Mouse (Mus musculus) midbrain, embryonic 13.5 days (tissue): ENCODE data around the gene Ntpcr. TPM values are rescaled to one million over a fixed set of nuclear protein-coding genes. Genes with fewer than 3 reads are reported as not detected.

Experiments used
- ATAC-seq: fragments of 200-750 bp; cut with Nextera tagmentation; 2 replicates; pipeline ENCODE4 v1.8.0; 2017; ENCODE audit warnings: mild to moderate bottlenecking, moderate TSS enrichment, moderate library complexity
- H3K27ac ChIP-seq: fragments of 300-500 bp; sonication (generic); 2 replicates; pipeline ENCODE4 v1.5.1; 2015; ENCODE audit warnings: inconsistent platforms, mild to moderate bottlenecking, moderate library complexity
- H3K27me3 ChIP-seq: fragments of 300-500 bp; sonication (generic); 2 replicates; pipeline ENCODE4 v1.6.1; 2015; ENCODE audit warnings: mild to moderate bottlenecking, inconsistent platforms
- H3K36me3 ChIP-seq: fragments of 300-500 bp; sonication (generic); 2 replicates; pipeline ENCODE4 v1.6.1; 2015; ENCODE audit warnings: mild to moderate bottlenecking, inconsistent platforms
- H3K4me1 ChIP-seq: fragments of 300-500 bp; sonication (generic); replicated peaks from 2 replicates; pipeline ENCODE4 v1.6.1; 2015; ENCODE audit warnings: inconsistent platforms
- H3K4me2 ChIP-seq: fragments of 300-500 bp; sonication (generic); replicated peaks from 2 replicates; pipeline ENCODE4 v1.6.1; 2015; ENCODE audit warnings: moderate library complexity, mild to moderate bottlenecking, inconsistent platforms
- H3K4me3 ChIP-seq: fragments of 300-500 bp; sonication (generic); replicated peaks from 2 replicates; pipeline ENCODE4 v1.5.1; 2015; ENCODE audit warnings: mild to moderate bottlenecking, inconsistent platforms
- H3K9ac ChIP-seq: fragments of 300-500 bp; sonication (generic); replicated peaks from 2 replicates; pipeline ENCODE4 v1.6.1; 2015; ENCODE audit warnings: mild to moderate bottlenecking, inconsistent platforms
- H3K9me3 ChIP-seq: fragments of 300-500 bp; sonication (generic); 2 replicates; pipeline ENCODE4 v1.6.1; 2016; ENCODE audit warnings: mild to moderate bottlenecking, inconsistent platforms
- WGBS: fragments of 180-500 bp; shearing (Covaris S2); methylation state at CpG from one replicate; pipeline ENCODE4 v1.1.7; 2015; 5-methylcytosine and 5-hydroxymethylcytosine counted together
- polyA plus RNA-seq: library from polyadenylated mRNA; unstranded; fragments of >200 nt; fragmentation: Nextera tagmentation; extraction: Ambion mirVana; gene quantifications from 2 replicates; pipeline ENCODE4 v1.2.1, GENCODE M21; 2015

Ntpcr gene
- polyA plus RNA-seq, 1 experiment from 2014 or later, result 21.9 TPM

DNA sequence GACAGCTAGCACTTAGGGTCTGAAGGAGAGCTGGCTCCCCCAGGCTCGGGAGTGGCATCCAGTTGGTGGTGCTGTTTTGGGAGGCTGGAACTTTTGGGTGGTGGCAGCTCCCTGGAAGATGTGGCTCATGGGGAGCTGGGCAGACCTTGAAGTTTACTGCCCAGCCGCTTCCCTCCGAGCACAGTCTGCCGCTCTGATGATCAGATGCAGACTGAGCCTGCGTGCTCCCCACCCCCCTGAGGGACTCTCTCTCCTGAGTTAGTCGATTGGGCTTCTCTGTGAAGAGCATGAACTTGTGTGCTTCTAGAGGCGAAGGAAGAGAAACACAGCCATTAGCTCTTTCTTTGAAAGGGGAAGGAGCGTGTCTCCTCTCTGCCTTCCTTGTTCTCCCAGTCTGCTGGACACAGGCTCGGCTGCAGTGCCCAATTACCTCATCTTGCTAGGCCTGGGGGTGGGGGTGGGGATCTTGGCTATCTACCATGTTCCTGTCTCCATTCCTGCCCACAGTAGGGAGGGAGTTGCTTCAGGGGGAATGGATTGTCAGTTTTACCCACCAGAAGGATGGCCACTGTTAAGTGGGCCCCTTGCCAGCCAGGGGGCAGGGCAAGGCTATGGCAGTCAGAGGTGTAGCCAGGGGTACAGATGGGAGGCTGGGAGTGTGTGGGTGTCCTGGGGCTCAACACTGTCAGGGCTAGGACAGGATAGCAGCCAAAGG is 26.8 kb downstream of the Ntpcr start:
- H3K27ac ChIP-seq, result 0 out of 2 replicates have a peak overlapping the region, but pooled peaks have one; percentile 48
- peak; percentile 69 for ATAC-seq
- H3K4me3 ChIP-seq, result no peak overlapping the region
- no peaks in the 10 kb centered on the region for H3K27me3 ChIP-seq
- 57% methylated on average over 9 of the region's 9 CpGs for WGBS
- H3K9me3 ChIP-seq, result no peaks in the 10 kb centered on the region
- peaks cover 23% of the 10 kb centered on the region for H3K36me3 ChIP-seq
- no peak overlapping the region for H3K9ac ChIP-seq
- no peak overlapping the region for H3K4me2 ChIP-seq
- H3K4me1 ChIP-seq, result peaks cover 7% of the 10 kb centered on the region; the same call in 1 of the 2 replicates

DNA sequence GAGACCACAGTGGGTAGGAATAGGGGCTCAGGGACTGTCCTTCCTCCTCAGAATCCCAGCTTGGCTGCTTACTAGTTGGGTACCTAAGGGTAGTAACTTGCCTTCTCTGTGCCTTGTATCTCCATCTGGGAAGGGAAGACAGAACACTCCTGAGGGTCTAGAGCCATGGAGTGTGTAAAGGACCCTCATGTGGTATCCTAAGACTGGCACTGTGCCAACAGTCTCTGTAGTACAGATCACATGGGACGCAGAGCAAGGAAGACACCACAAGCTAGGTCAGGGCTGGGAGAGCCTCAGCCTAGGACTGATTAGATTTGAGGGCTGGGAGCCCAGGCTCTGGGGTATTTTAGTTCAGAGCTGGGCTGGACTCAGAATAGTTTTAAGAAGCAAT is 27.3 kb downstream of the Ntpcr start:
- Histone ChIP-seq H3K9me3 (no peaks in the 10 kb centered on the region), H3K27me3 (no peaks in the 10 kb centered on the region), H3K36me3 (peaks cover 22% of the 10 kb centered on the region), H3K9ac (no peak overlapping the region), H3K4me3 (no peak overlapping the region), H3K4me2 (no peak overlapping the region), H3K27ac (no peak overlapping the region), H3K4me1 (peaks cover 7% of the 10 kb centered on the region; the same call in 1 of the 2 replicates)
- ATAC-seq, result 0 out of 2 replicates have a peak, but pooled peaks have one; percentile 20
- 79% methylated on average over 1 of the region's 1 CpGs for WGBS

DNA sequence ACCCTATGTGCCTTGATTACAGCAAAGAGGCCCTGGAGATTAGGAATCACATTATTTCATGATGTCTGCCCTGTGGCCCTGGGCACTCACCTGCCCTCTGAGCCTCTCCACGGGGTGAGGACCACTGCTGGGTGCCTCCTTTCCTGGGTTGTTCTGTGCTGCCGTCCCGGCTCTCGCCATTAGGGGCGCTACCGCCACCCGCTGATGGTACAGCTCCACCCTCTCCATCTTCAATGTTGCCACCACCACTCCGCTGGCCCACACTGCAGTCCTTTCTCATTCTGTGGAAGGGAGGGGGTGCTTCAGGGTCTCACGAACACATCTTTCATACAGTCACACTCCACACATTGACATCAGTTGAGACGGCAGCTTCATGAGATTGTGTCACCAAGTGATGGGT is 29.3 kb downstream of the Ntpcr start:
- Histone ChIP-seq H3K27ac (no peak overlapping the region), H3K9me3 (no peaks in the 10 kb centered on the region), H3K9ac (no peak overlapping the region), H3K27me3 (no peaks in the 10 kb centered on the region), H3K4me1 (peaks cover 7% of the 10 kb centered on the region; the same call in 1 of the 2 replicates), H3K36me3 (peaks cover 18% of the 10 kb centered on the region), H3K4me2 (no peak overlapping the region), H3K4me3 (no peak overlapping the region)
- no peak for ATAC-seq
- WGBS, result 46% methylated on average over 10 of the region's 10 CpGs

- Histone ChIP-seq H3K9me3 (no peaks in the 10 kb centered on the region), H3K36me3 (peaks cover 49% of the 10 kb centered on the region), H3K4me1 (no peaks in the 10 kb centered on the region), H3K9ac (no peak overlapping the region), H3K4me3 (no peak overlapping the region), H3K4me2 (no peak overlapping the region), H3K27ac (no peak overlapping the region), H3K27me3 (no peaks in the 10 kb centered on the region)
- ATAC-seq, result no peak
- WGBS, result 95% methylated on average over 16 of the region's 16 CpGs
These were observed 33.5 kb downstream of the Ntpcr start for GRCm38 (mm10) chr8:125763066-125763786.

- 89% methylated on average over 10 of the region's 10 CpGs for WGBS
- H3K4me3 ChIP-seq, result no peak overlapping the region
These were observed 38.3 kb downstream of the Ntpcr start for GRCm38 (mm10) chr8:125768079-125768478.

DNA sequence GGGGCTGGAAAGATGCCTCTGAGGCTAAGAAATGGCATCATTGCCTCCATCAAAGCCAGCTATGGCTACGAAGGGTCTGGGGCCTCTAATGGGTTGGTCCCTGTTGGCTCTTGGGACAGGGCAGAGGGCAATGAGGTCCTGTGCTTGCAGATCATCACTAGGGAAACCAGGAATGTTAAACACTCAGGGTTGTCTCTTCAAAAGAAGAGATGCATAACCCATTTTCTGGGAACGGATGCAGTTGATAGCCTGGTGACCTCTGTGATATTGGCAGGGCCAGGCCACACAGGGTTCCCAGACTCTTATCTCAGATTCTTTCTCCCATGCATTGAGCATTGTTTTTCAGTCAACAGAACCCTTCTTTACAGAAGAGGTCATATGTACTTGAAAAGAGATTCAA is 42.5 kb downstream of the Ntpcr start:
- Histone ChIP-seq H3K9me3 (no peaks in the 10 kb centered on the region), H3K27me3 (no peaks in the 10 kb centered on the region), H3K9ac (no peak overlapping the region), H3K4me1 (0 out of 2 replicates have a peak, but pooled peaks cover 5% of the 10 kb centered on the region), H3K4me2 (no peak overlapping the region), H3K27ac (no peak overlapping the region), H3K36me3 (peaks cover 34% of the 10 kb centered on the region), H3K4me3 (no peak overlapping the region)
- WGBS, result 71% methylated on average over 2 of the region's 2 CpGs
- no peak for ATAC-seq

More at GRCm38 (mm10) chr8:125768079-125768478, 38.3 kb downstream of the Ntpcr start:
- Histone ChIP-seq H3K9me3 (no peaks in the 10 kb centered on the region), H3K27ac (no peak overlapping the region), H3K9ac (no peak overlapping the region), H3K4me1 (no peaks in the 10 kb centered on the region), H3K36me3 (peaks cover 61% of the 10 kb centered on the region), H3K4me2 (no peak overlapping the region), H3K27me3 (no peaks in the 10 kb centered on the region)
- no peak for ATAC-seq

- 41% methylated on average over 7 of the region's 7 CpGs for WGBS
- no peak for ATAC-seq
These were observed 43.6 kb downstream of the Ntpcr start for GRCm38 (mm10) chr8:125773281-125773803.

DNA sequence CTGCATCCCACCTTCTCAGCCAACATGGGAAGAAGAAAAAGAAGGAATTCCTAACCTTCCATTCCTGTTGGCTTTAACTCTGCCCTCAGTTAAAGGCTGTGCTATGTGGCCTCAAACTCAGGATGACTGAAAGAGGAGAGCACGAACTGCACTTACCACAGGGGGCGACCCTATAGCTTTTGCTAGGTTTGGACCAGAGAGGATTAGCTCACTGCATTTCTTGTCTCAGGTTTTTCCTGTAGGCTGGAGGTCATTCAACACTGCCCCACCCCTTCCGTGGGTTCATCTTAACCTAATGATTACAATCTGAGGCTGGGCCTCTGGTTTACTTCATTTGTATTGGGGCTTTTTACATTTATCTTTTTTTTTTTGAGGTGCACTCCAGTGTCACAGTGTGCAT is 45.3 kb downstream of the Ntpcr start:
- peaks cover 24% of the 10 kb centered on the region for H3K36me3 ChIP-seq
- H3K27me3 ChIP-seq, result no peaks in the 10 kb centered on the region
- no peaks in the 10 kb centered on the region for H3K9me3 ChIP-seq
- H3K9ac ChIP-seq, result no peak overlapping the region
- H3K4me2 ChIP-seq, result no peak overlapping the region
- 0 out of 2 replicates have a peak, but pooled peaks cover 5% of the 10 kb centered on the region for H3K4me1 ChIP-seq
- H3K4me3 ChIP-seq, result no peak overlapping the region
- 61% methylated on average over 3 of the region's 3 CpGs for WGBS
- no peak for ATAC-seq
- no peak overlapping the region for H3K27ac ChIP-seq

More at GRCm38 (mm10) chr8:125773281-125773803, 43.6 kb downstream of the Ntpcr start:
- H3K9me3 ChIP-seq, result no peaks in the 10 kb centered on the region
- H3K4me2 ChIP-seq, result no peak overlapping the region
- no peak overlapping the region for H3K4me3 ChIP-seq
- peaks cover 28% of the 10 kb centered on the region for H3K36me3 ChIP-seq
- H3K27ac ChIP-seq, result no peak overlapping the region
- H3K27me3 ChIP-seq, result no peaks in the 10 kb centered on the region
- H3K9ac ChIP-seq, result no peak overlapping the region
- 0 out of 2 replicates have a peak, but pooled peaks cover 5% of the 10 kb centered on the region for H3K4me1 ChIP-seq

- H3K36me3 ChIP-seq, result peaks cover 16% of the 10 kb centered on the region
- no peak for ATAC-seq
- H3K4me3 ChIP-seq, result no peak overlapping the region
- H3K9ac ChIP-seq, result no peak overlapping the region
- 0 out of 2 replicates have a peak, but pooled peaks cover 5% of the 10 kb centered on the region for H3K4me1 ChIP-seq
- H3K27me3 ChIP-seq, result no peaks in the 10 kb centered on the region
- no peak overlapping the region for H3K4me2 ChIP-seq
- WGBS, result 92% methylated on average over 3 of the region's 3 CpGs
- H3K9me3 ChIP-seq, result no peaks in the 10 kb centered on the region
- no peak overlapping the region for H3K27ac ChIP-seq
These were observed 46.6 kb downstream of the Ntpcr start for GRCm38 (mm10) chr8:125776314-125776713.

DNA sequence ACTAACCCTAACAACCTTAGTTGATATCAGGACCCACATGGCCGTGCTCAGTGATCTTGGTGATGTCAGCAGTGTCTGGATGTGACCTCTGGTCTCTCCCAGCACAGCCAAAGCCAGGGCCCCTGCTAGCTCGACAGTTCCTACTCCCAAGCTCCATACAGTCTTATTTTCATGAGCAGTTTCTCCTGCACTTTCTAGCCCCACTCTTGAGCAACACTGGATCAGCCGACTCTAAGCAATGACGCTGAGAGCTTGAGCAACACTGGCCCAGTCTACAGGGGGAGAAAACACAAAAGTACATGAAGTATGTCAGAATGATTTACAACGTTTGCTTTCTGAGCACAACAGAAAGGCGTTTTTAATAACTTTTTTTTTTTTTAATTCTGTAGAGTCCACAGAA is 47.0 kb downstream of the Ntpcr start:
- 84% methylated on average over 6 of the region's 6 CpGs for WGBS
- ATAC-seq, result no peak
- H3K36me3 ChIP-seq, result peaks cover 11% of the 10 kb centered on the region
- no peak overlapping the region for H3K4me2 ChIP-seq
- no peak overlapping the region for H3K4me3 ChIP-seq
- H3K9me3 ChIP-seq, result no peaks in the 10 kb centered on the region
- H3K4me1 ChIP-seq, result 0 out of 2 replicates have a peak, but pooled peaks cover 5% of the 10 kb centered on the region
- no peak overlapping the region for H3K27ac ChIP-seq
- no peak overlapping the region for H3K9ac ChIP-seq
- H3K27me3 ChIP-seq, result no peaks in the 10 kb centered on the region

DNA sequence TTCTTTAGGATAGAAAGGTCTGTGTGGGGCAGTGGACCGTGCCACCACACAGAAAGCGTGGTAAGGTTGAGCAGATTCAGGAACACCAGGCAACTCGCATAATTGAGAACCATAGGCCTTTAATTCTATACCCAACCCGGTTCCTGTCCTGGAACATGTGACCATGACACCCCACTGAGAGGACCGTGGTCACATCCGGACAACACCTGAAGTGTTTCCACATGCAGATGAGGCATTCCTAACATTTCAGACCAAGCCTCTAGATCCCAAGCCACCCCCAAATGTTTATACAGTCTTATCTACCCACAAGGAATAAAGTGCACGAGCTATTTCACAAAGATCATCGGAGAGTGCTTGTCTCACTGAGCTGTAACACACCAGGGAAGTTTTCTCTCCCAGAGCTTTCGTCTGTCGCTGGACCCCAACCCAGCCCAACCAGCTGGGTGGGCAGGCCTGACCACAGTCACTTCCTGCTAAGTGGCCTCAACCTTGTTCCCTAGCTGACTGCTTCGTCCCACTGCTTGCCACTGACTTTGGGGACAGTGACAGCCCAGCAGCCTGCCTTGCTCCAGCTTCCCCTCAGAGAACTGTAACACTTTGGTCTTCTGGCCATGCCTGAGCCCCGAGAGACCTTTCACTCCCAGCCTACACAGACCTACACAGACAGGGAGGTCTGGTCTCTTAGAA is 47.9 kb downstream of the Ntpcr start:
- Histone ChIP-seq H3K36me3 (peaks cover 7% of the 10 kb centered on the region), H3K27me3 (no peaks in the 10 kb centered on the region), H3K27ac (no peak overlapping the region), H3K9me3 (no peaks in the 10 kb centered on the region), H3K4me3 (no peak overlapping the region), H3K4me1 (0 out of 2 replicates have a peak, but pooled peaks cover 5% of the 10 kb centered on the region), H3K4me2 (no peak overlapping the region), H3K9ac (no peak overlapping the region)
- ATAC-seq, result no peak
- 83% methylated on average over 12 of the region's 12 CpGs for WGBS
